Mouse (Mus musculus) heart, adult 9 months (tissue): Measurements from ENCODE around the gene Smurf2.

Source experiments
- DNase-seq, 2 experiments: peaks; one replicate each; pipeline ENCODE4 v3.0.0; 2022; ENCODE audit warnings: low spot score in 2 of 2

Gene Smurf2

DNA sequence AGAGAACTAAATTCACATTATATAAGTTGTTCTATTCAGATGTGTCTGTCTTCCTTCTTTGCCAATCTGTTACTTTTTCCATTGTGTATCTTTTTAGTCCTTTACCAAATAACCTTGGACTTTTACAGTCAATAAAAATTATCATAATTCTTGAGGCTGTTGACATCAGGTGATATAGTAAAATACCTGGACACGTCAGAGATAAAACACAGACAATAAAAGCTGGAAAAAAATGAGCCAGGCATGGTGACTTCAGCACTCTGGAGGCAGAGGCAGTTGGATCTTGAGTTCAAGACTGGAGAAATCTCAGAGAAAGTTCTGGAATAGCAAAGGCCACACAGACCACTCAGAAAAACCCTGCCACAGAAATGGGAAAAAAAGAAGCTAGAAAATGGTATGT lies 13.3 kb downstream of the Smurf2 start:
- no peak for DNase-seq

GRCm38 (mm10) chr11:106905707-106906106 lies 14.8 kb downstream of the Smurf2 start:
- DNase-seq = no peak

GRCm38 (mm10) chr11:106899804-106900203 lies 20.7 kb downstream of the Smurf2 start:
- DNase-seq = no peak

GRCm38 (mm10) chr11:106896561-106897168 lies 23.9 kb downstream of the Smurf2 start:
- no peak for DNase-seq

DNA sequence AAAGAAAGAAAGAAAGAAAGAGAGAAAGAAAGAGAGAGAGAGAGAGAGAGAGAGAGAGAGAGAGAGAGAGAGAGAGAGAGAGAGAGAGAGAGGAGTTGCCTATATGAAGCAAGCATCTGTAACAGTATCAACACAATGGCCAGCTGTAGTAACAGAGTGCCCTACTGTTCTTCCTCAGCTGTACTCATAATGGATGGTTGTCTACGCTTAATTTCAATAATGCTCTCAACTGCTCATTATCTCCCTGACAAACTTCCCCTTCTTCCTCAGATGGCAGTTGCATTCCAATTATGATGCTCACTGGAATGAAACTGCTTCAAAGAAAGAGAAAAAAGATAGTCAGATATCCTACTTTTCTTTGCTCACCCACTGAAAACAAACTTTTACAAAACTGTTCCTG lies 36.9 kb downstream of the Smurf2 start:
- no peak for DNase-seq

DNA sequence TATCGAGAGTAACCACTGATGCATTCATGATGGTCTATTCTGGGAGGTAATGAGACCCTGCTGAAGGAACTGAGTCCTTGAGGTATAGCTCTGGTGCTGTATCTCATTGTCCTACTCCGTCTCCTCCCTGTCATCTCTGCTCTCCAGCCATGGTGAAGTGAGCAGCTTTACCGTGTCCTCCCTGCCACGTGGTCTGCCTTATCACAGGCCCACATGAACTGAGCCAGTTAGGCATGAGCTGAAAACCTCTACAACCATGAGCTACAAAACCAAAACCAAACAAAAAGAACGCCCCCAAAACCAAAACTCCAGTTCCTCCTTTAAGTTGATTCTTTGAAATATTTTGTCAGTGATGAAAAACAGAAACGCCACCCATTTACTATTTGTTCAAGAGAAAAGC lies 47.9 kb downstream of the Smurf2 start:
- DNase-seq = no peak

GRCm38 (mm10) chr11:106851438-106851837 lies 69.1 kb downstream of the Smurf2 start:
- no peak for DNase-seq

DNA sequence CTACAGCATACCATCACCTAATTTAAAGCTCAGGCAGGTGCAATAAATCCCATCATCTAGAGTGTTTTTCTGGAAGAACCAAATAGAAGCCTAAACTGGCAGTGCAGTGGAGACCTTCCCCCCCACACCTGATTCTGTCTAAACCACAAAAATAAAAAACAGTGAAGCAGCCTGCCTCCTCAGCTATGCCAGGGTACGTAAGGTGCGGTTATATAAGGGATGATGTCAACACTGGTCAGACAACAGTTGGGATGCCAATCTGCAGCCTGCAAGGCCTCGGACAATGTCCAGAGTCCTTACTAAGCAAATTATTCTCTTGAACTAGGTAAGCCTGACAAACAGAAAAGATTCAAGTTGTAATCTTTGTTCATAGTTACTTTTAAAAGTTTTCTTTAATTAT lies 78.5 kb downstream of the Smurf2 start:
- no peak for DNase-seq

DNA sequence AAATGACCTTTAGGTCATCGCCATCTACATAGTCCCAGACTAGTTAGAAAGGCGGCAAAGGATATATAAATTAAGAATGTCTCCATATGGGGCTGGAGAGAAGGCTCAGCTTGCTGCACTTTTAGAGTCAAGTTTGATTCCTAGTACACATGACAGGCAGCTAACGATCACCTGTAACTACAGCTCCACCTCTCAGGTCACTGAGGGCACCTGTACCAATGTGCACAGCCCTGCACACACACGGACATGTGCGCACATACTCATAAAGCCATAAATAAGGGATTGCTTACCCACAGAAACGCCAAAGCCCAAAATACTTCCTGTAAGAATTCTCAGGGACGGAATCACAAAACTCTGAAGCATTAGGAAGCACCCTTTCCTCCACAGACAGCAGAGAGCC lies 92.4 kb downstream of the Smurf2 start:
- no peak for DNase-seq

DNA sequence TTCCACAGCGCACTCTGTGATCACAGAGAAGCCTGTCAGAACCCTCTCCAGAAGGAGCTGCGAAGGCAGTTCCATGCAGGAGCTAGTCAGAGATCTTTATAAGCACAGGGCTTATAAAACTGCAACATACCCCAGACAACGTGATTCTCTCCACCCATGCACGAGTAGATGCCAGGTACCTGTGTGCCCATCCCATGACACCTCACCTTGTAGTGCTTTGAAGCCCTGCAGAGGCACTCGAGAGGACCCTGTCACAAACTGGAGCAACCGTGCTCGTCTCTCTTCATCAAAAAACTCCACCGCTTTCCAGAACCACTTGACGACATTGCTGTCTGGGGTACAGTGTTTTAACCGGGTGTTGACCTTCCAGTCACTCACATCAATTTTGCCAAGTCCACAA lies 96.1 kb downstream of the Smurf2 start:
- no peak for DNase-seq

DNA sequence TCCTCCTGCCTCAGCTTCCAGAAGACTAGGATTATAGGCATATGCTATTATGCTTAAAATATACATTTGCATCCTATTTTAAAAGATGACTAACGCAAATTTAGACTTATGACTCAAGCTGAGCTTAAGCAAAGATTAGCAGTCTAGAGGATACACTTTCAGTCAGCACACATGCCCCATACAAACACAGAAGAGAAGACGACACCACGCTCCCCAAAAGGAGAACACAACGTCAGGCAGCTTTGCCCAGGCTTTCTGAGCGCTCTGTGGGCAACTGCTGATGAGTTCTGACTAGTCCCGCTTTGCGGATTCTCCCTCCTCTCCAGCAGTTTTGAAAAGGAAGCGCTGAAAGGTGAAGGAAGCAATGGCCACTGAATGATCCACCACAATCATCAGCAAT lies 96.8 kb downstream of the Smurf2 start:
- no peak for DNase-seq

DNA sequence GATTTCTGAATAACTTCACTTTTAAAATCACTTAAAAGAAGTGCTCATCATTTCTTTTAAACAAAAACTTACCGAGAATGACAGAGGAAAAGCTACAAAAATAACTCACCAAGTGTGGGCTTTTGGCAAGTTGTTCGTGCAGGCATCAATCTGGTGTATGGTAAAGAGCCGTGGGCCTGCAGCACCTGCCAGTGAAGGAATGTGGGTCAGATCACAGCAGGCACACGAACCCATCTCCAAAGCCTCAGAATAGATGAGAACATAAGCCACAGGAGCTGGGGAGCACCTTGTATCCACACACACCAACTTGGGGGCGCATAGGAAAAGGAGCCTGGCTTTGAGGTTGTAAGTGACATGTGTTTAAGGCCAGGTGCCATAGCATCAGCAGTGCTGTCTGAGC lies 97.6 kb downstream of the Smurf2 start:
- no peak for DNase-seq

DNA sequence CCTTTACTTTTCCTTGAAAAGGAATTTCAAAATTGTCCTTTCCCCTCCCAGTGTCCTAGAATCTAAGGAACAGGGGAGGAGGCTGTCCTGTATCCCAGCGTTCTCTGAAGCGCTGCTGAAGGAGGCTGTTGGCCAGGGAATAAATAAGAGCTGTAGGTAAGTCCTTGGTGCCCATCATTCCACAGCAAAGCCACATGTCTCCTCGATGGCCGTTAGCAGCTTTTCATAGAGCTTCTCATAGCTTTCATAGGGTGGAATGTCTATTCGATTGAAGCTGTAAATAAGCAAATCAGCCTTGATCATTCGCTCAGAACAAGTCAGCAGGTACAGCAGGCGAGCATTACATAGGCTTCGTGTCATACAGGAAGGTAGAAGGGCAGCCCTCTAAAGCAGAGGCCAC lies 98.0 kb downstream of the Smurf2 start:
- no peak for DNase-seq

GRCm38 (mm10) chr11:106821397-106821796 lies 99.1 kb downstream of the Smurf2 start:
- no peak for DNase-seq

GRCm38 (mm10) chr11:106820972-106821371 lies 99.5 kb downstream of the Smurf2 start:
- peak; percentile 74 to 77 for DNase-seq

DNA sequence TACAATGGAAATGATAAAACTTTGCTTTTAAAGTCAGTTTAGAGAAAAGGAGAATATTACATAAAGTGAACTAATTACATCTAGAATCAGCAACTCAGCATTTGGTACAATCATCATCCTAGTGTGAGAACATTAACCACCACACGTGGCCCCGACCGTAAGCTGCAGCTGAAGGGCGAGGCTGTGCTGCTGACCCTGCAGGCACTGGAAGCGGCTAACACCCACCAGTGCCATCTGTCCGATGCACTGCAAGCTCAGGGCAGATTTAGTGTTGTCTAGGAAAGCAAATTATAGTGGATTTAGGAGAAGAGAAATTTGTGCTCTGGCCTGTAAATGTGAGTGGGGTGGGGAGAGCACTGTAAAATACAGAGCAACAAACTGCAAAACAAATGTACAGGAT lies 100.3 kb downstream of the Smurf2 start:
- DNase-seq = no peak

GRCm38 (mm10) chr11:106819595-106819994 lies 100.9 kb downstream of the Smurf2 start:
- no peak for DNase-seq

DNA sequence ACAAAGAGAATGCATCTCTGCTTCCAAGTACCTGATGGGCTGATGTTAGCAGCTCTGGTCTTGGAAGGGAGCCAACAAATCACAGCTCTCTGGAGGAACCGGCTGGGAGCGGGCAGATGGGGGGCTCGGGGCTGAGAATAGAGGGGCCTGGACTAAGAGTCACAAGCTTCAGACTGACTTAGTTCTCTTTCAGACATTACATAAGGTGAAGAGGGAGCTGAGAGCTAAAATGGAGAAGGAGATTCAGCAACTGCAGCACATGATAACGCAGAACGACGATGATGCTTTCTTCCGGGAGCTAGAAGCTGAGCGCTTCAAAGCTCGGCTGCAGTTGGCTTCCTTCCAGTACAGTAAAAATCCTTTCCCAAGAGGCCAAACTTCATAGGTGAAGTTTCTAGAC lies 102.2 kb downstream of the Smurf2 start:
- no peak for DNase-seq

- DNase-seq = no peak
Measured at GRCm38 (mm10) chr11:106817808-106818207, 102.7 kb downstream of the Smurf2 start.

GRCm38 (mm10) chr11:106817156-106817555 lies 103.4 kb downstream of the Smurf2 start:
- no peak for DNase-seq

- DNase-seq = no peak
Measured at GRCm38 (mm10) chr11:106816316-106816715, 104.2 kb downstream of the Smurf2 start.

GRCm38 (mm10) chr11:106815761-106816160 lies 104.8 kb downstream of the Smurf2 start:
- DNase-seq = no peak

DNA sequence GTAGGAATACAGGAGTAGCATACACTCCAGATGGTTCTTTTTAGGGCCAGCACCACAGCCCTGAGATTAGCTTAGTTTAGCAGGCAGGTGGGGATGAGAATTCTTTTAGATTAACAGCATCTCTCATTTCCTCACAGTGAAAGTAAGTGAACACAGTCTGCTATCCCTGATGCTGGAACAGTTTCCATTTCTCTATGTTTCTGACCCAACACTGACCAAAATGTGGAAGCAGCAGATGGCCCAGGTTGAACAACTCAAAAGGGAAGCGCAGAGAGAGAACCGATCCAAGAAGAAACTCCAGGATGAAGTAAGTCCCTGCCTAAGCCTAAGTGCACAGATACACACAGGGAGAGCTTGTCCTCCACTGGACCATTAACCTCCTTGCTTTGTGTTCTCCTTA lies 105.2 kb downstream of the Smurf2 start:
- DNase-seq = no peak

DNA sequence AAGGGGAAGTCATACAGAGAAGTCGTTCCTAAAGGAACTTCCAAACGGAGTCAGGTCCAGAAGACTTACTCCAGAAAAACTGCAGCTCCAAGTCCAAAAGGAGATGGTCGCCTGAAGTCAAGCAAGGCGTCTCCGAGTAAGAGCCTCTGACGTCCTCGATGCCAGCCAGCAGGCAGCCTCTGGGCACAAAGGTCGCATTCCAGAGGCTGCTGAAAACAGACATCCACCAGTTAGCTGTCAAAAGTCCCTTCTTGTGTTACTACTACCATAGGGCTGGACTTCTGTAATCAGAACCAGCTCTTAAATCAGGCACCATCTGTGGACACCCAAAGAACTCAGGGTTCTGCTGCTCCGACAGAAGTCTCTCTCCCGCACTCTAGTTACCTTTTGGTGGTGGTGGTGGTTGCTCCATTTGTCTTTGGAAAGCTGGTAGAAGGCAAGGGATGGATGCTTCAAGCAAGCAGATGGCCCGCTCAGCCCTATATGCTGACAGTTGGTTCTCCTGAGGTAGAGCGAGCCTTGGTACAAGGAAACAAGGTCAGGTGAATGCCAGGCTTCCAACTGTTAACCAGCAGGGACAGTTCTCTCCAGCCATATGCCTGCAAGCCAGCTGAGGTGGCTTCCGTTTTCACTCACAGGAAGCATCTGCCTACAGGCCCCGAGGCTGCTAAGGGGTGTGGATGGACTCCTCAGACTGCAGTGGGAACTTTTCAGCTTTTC lies 105.8 kb downstream of the Smurf2 start:
- no peak for DNase-seq
